Mouse (Mus musculus) fibroblast of lung, adult 2 months (primary cell): ENCODE measurements around the gene Hspb2.
A peak's percentile ranks its signal among the peaks of the same experiment; 100 is the strongest.

ENCODE experiments used
- DNase-seq: peaks from one replicate; pipeline ENCODE4 v3.0.0-alpha.2; 2011; ENCODE audit warnings: low read depth

Gene Hspb2

DNA sequence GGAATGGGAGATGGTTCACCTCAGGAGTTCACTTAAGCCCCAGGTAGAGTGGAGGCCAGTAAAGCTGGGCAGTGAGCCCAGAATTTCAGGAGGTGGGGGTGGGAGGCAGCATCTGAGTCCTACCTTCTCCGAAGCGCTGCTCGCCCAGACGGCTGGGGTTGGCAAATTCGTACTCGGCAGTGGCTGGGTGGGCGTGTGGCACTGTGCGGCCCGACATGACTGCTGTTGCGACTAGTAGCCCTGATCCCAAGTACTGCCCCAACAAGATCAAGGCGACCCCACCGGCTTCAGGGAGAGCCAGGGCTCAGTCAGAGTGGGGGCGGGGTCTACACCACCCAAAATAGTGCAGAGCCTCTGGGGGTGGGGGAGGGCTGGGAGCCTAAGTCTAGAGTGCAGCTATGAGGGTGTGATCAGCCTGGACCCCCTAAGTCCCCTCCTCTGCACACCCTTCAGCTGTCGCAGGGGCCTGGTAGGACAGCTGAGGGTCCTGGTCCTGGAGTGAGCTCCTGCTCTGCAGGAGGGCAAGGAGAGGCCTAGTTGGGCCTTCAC lies at the start of gene Hspb2:
Gene Hspb2 (minus strand): TSS at position 301 of the 549 bp plus-strand sequence.
- DNase-seq: no peak

DNA sequence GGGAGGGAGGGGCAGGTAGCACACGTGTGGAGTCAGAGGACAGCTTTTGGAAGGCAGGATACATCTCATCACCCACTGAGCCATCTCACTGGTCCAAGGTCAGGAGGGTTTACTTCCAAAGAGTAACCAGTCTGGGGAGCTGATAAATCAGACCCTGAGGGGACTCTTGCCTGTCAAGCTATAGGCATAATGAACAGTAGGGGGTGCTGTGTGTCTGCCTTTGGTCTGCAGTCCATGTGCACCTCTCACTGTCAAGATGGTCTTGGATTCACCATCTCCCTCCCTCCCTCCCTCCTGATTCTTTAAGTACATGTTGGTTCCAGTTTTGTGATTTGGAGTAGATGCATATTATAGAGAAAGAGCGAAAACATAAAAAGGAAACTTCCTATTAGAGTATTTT lies 48.8 kb upstream of the Hspb2 start:
- DNase-seq: peak; percentile 5

DNA sequence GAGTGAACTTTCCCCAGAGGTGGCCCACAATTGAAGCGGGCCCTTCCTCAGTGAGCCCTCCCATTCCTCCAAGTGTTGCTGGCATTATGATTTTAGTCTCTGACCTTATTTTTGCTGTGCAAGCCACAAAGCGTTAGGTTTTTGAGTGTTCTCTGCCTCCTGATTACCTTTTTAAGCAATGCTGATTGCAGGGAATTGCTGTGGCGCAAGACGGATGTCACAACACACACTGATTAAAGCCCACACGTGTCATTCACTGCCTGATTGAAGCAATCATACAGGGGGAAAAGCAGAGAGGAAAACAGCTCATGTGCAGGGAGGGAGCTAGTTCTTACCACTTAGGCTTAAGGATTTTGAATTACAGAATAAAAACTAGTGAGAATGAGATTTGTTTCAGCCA lies 46.2 kb upstream of the Hspb2 start:
- DNase-seq: no peak

DNA sequence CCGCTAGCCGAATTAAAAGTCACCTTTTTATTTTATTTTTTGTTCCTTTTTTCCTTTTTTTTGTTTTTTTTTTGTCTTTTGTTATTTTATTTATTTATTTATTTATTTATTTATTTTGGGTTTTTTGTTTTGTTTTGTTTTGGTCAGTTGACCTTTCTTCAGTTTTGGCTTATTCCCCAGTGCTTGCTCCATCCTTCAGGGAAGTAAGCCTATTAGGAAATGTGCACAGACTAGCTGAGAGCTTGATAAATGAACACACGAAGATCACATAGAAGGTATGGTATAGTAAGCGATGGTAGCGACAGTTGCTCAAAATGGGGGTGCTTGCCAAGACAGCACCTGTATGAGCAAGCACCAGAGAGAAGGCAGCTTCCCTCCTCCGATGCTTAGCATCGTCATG lies 45.5 kb upstream of the Hspb2 start:
- DNase-seq: no peak

DNA sequence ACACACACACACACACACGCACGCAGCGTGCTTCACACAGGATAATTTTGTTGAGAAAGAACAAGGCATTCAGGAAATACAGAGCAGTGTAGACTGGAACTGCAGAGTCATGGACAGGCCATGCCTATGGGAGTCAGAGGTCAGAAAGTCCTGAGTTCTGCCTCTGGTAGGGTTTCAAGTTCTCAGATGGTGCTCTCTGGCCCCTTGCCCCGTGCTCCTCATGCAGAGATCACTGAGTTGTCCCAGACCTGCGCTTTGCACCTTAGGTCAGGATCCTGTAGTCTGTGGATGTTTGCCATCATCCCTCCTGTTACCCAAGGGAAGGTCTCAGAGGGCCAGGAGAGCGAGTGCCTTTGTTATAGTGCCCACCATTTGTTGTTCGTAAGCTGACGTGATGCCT lies 44.6 kb upstream of the Hspb2 start:
- no peak for DNase-seq

DNA sequence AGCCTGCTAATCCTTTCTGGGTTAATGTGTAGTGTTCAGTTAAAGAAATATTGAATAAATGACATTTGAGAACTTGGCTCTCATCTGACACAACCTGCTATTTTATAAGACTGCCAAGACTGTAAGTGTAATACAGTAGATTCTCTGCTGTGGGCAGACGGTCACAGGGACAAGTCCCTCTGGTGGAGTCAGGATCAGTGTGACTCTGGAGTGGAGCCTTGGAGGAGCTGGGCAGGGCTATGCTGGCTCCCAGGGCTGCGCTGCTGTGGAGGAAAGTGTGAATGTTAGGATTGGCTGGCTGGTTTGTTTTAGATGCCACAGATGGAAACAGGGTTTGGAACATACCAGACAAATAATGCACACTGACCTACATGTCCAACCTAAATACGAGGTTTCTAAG lies 43.1 kb upstream of the Hspb2 start:
- no peak for DNase-seq

DNA sequence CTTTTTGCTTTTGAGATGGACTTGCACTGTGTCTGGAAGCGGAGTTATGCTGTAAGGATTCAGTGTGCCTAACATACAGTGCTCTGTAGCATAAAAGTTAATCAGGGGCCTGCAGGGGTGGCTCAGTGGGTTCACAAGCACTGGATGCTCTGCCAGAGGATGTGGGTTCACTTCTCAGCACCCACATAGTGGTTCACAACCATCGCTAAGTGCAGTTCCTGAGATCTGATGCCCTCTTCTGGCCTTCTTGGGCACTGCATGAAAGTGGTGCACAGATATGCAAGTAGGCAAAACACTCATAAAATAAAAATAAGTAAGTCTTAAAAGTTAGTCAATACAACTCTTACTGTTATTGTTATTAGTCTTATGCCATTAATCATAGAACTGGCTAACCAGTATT lies 30.0 kb upstream of the Hspb2 start:
- no peak for DNase-seq

DNA sequence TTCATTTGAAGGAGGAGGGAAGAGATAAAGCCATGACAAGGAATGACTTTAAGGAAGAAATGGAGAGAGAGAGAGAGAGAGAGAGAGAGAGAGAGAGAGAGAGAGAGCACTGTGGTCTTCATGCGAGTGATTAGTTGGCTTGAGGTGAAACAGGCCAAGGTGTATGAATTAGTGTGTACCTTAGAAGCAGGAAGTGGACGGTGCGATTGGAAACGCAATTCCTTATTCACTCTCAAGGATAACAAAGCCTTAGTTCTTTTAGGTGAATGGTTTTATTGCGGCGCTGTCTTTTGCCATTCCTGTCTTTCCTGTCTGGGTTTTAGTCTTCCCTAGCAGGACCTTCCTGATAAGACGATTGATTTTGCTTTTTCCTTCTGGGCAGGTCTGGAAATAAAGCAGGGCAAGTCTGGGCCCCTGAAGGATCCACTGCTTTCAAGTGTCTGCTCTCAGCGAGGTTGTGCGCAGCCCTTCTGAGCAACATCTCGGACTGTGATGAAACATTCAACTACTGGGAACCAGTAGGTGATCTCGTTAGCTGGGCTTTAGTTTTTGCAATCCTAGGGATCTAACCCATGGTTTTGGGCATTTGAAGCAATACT lies 24.1 kb upstream of the Hspb2 start:
- DNase-seq: no peak

DNA sequence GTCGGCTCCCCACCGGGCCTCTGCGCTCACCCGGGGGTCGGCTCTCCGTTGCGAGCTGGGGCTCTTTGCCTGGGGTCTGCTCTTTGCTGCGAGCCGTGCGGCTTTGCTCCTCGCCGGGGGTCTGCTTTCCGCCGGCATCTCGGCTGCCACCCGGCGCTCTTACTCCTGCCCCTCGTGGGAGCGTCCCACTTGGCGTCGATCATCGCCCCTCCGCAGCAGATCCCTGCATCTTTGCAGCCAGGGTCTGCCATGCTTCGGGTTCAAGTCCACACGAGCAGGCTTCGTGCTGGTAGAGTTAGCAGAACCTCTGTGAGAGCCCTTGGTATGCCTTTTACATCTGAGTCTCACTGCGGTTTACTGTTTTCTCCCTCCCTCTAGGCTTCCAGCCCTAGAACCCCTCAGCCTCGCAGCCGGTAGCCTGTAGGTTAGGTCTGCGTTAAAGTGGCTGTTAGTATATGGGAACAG lies 23.5 kb upstream of the Hspb2 start:
- DNase-seq: no peak

DNA sequence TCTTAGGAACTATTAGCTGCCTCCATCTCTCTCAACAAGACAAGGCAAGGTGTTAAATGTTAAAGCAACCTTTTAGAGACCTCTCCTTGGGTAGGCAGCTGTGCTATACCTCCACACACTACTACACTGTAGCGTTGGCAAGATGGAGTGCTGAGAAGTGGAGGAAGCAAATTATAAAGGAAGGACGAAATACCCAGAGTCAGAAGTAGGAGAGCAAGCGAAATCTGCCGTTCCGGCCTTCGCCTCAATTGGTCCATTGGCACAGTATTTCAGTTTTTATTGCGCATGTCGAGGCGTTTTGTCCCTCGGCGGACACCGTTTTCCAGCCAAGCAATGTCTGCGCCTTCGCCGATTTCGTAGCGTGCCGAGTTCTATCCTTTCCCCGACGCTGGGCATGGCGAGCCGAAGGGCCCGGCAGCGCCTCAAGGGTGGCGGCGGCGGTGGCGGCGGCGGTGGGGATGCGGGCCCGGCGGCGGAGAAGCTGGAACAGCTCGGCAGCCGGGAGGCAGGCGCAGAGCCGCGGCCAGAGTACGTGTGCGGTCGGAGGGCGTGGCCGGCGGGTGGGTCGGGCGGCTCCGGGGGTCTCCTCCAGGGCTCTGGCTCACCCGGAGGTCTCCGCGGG lies 22.9 kb upstream of the Hspb2 start, which contains the start of the genes Alg9 and 1110032A03Rik:
Gene Alg9 (plus strand): TSS at position 29 of the 622 bp plus-strand sequence.
Gene 1110032A03Rik (minus strand): TSS at position 530 of the 622 bp plus-strand sequence.
- peak; percentile 63 for DNase-seq

DNA sequence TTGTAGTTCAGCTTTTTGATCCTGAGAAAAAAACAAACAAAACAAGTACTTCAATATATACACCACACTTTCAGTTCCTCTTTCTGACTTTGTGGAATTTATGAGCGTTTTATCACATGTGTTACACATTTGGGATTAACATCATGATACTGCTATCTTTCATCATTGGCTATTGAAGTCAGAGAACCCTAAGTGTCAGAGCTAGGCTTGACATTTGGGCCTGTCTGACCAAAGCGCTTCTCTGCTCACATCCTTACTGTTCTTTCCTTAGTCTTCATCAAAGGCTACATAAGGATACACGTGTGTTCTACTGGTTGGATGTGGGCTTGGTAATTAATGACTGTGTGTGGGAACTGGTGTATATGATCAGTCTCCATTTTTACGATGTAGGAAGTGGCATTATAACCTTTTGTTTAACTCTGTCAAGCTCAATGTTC lies 21.9 kb upstream of the Hspb2 start:
- no peak for DNase-seq

DNA sequence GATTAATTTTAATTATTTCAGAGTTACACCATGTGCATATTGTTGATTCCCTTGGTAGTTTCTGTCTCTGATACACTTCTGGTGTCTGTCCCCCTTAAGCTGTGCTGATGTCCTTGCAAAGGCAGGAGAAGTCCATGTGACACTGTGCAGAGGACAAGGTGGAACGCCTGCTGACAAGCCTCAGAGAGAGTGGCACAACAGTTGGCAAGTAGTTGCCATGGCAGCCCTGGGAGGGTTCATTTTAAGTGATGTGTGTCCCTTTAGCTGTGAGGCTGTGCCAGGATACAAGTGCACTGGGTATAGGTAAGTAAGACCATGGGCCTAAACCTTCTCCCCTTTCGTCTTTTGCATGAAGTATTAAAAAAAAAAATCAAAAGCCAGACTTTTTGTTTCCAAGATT lies 17.9 kb upstream of the Hspb2 start:
- no peak for DNase-seq

DNA sequence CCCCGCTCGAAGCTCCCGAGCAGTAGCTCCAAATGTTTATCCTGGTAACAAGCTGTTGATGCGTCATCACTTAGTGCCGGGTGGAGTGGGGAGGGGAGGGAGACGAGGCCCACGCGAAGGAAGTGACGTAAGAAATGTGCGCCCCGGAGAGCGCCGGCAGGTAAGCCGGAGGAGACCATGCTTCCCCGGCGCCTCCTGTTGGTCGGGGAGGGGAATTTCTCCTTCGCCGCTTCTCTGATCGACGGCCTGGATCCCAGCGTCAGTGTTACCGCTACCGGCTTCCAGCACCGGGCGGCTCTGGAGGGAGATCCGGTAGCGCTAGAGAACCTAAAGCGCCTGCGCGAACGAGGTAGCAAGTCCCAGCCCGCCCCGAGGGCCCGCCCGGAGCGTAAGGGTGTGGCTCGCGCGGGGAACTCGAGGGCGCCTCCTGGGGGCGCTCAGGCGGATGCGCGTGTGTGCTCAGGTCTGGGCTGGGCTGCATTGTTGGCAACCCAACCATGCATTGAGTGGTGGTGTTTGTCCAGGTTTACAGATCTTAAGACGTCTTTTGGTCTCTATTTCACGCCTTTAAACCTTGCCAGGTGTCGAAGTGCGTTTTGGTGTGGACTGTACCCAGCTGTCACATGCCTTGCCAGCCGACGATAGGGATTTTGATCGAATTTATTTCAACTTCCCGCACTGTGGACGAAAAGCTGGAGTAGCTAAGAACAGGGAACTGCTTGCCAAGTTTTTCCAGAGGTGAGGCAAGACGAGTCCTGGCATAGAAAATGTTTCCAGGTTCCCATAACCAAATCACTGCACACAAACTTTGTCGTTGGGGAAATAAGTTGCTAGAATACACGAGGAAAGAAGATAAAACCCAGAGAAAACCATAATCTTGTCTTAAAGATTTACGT lies 16.2 kb upstream of the Hspb2 start, which contains the start of gene Fdxacb1:
Gene Fdxacb1 (plus strand): TSS at position 130 of the 896 bp plus-strand sequence.
- DNase-seq: peak; percentile 95

DNA sequence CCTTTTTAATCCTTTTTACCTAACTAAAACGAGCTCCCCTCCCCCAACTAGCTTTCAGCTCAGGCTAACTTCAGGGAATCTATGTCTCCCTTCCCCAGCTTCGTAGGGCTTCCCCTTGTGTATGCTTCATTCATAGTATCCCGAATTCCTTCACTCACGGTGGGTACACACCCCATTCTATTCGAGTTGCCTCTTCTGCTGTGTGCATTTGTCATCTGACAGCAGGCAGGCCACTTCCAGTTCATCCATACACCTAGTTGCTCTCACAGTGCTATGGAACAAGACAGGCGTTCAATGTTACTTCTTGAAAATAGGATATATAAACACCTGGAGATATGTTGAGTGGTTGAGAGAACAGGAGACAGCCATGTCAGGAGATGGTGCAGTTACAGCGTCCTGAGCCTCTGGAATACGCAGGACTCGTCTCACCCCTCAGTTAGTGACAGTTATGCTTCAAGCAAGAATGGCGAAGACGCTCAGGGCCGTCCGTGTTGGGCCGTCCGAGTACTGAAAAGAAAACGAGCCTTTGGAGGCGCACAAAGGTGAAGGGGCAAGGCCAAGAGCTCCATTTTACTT lies 15.5 kb upstream of the Hspb2 start:
- DNase-seq: no peak

DNA sequence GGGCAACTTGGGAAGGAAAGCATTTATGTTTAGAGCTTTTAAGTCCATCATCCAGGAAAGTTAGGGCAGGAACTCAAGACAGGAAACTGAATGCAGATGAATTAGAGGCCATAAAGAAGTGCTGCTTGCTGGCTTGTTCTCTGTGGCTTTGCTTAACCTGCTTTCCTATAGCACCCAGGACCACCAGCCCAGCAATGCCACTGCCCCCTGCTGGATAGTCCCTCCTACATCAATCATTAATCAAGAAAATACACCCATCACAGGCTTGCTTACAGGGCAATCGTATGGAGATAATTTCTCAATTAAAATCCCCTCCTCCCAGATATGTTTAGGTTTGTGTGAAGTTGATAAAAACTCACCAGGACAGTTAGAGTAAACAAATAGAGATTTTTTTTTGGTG lies 11.2 kb upstream of the Hspb2 start:
- DNase-seq: no peak

DNA sequence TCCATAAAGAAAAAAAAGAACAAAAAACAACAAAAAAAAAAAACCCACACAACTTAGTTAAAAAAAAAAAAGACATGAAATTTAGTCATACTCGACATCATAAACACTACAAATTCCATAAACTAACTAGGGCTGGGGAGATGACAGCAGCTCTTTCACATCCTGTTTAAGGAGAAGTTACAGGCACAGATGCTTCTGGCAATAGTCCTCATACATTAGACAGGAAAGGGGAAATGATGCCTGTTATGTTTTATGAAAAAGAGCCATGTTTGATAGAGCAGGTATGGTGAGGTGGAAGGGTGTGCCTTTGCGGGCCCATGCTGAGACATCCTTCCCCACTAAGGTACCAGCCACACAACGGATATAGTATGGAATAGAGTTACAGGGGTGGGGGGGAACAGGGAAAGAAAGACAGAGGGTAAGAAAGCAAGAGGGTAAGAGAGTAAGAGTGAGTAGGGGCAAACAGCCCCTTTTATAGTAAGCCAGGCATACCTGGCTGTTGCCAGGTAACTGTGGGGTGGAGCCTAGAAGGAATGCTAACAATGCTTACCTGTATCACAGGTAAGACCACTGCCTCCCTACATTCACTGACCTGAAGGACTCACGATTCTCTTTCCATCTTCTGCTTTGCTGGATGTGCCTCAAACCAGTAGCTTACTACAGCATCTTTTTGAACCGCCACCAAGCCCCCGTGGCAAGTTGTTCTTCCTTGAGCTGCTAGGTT lies 9.5 kb upstream of the Hspb2 start:
- no peak for DNase-seq

DNA sequence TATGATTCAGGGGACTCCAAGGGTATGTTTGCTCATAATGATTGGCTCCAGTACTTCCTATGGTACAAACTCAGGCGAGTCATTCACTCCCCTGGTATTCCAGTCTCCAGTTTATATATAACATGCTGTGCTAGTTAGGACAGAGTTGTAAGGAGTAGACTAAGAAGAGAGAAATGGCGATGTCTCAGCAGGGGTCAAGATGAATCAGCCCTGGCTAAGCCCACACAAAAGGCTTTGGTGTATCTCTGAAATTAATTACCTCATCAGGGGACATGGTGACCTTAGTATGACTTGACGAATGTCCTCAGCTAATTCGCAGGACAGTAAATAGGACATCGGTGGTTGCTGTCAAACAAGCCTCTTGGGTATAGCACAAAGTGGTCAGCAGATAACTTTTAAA lies 4.6 kb upstream of the Hspb2 start:
- no peak for DNase-seq

DNA sequence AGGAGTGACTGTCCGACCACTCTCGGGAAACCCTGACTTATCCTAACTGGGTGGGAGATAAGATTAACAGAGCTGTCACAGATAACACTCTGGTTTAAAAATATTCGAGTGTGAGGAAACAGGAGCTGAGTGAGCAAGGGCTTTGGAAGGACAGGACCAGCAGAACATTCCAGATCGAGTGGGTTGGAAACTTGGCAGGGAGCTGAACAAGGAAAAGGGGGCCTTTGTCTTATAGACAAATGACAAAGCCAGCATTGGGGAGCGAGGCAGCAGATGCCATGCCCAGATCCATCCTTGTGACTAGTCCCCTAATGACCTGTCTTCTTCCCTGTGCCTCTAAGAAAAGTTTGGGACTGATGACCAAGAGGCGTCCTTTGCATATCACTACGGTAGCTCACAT lies 1.8 kb upstream of the Hspb2 start:
- DNase-seq: no peak

DNA sequence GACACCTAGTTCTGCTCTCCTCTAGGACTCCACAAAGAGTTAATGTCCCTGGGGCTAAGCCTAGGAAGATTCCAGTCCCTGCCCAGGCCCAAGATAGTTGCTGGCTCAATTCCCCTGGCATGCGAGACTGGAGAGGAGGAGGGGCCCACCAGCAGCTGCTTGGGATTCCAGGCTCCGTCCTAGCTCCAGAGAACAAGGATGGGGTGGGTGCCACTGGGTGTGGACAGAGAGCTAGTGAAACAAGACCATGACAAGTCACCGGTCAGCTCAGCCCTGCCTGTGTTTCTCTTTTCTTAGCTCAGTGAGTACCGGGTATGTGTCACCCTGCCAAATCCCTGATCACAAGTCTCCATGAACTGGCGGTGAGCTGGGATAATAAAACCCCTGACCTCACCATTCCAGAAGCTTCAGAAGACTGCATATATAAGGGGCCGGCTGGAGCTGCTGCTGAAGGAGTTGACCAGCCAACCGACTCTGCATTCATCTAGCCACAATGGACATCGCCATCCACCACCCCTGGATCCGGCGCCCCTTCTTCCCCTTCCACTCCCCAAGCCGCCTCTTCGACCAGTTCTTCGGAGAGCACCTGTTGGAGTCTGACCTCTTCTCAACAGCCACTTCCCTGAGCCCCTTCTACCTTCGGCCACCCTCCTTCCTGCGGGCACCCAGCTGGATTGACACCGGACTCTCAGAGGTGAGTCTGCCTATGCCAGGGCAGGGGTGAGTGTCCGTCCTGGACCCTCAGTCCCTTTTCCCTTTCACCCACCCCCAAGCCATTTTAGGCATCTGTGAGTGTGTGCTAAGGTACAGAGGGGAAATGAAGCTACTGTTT lies 846 bp upstream of the Hspb2 start:
- peak; percentile 82 for DNase-seq

DNA sequence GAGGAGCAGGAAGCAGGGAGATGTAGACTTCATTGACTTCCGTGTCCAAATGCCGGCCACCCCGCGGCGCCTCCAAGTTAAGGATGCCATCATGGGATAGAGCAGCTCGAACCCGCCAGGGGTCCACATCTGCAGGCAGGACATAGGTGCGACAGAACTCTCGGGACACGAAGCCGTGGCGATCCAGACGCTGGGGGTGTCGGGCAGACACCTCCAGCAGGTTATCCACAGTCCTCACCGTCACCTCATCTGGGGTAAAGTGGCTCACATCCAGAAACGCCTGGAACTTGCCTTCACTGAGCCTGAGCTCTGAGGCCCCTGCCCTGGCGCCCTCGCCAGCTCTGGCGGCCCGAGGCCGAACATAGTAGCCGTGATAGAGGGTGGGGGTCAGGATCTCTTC lies 831 bp downstream of the Hspb2 start, which contains the start of gene Cryab:
Gene Cryab (plus strand): TSS at position 3 of the 400 bp plus-strand sequence.
- no peak for DNase-seq
